Mouse (Mus musculus) ES-E14 (cell line): ENCODE measurements around the gene Coq8a. TPM values are rescaled to one million over a fixed set of nuclear protein-coding genes. Genes with fewer than 3 reads are reported as not detected.

Experiments used
- DNase-seq: peaks from one replicate; pipeline ENCODE4 v3.0.0-alpha.2; 2013; ENCODE audit warnings: low read depth, low spot score
- H3K27ac ChIP-seq: 2 replicates; pipeline ENCODE4 v1.5.1; 2012; ENCODE audit warnings: low read depth, mild to moderate bottlenecking, low read length, moderate library complexity, mixed read lengths; ENCODE audit not compliant: poor library complexity, insufficient read depth, severe bottlenecking
- H3K36me3 ChIP-seq: 2 replicates; pipeline ENCODE4 v1.6.1; 2012; ENCODE audit warnings: mild to moderate bottlenecking, low read length, moderate library complexity, mixed read lengths; ENCODE audit not compliant: control insufficient read depth, poor library complexity, insufficient read depth, severe bottlenecking
- H3K4me1 ChIP-seq, 2 experiments: fragments of 150-350 bp in 1 of 2; sonication (generic) in 1 of 2; 2 replicates each; pipeline ENCODE4 v1.6.1; 2012; ENCODE audit warnings: low read length in 2 of 2, mild to moderate bottlenecking in 1 of 2, mixed read lengths in 1 of 2; ENCODE audit not compliant: control insufficient read depth in 2 of 2, insufficient read depth in 2 of 2, poor library complexity in 1 of 2
- H3K4me3 ChIP-seq, 2 experiments: fragments of 150-350 bp in 1 of 2; sonication (generic) in 1 of 2; 2 replicates each; pipeline ENCODE4 v1.5.1; 2012; ENCODE audit warnings: low read length in 2 of 2, low read depth in 1 of 2, mild to moderate bottlenecking in 1 of 2, mixed read lengths in 1 of 2; ENCODE audit not compliant: insufficient read depth in 1 of 2, poor library complexity in 1 of 2, severe bottlenecking in 1 of 2
- H3K9ac ChIP-seq: 2 replicates; pipeline ENCODE4 v1.6.1; 2012; ENCODE audit warnings: low read depth, mild to moderate bottlenecking, low read length, mixed read lengths; ENCODE audit not compliant: poor library complexity, insufficient read depth, severe bottlenecking
- H3K9me3 ChIP-seq: fragments of 150-350 bp; sonication (generic); 2 replicates; pipeline ENCODE4 v1.6.1; 2012; ENCODE audit warnings: low read depth, mild to moderate bottlenecking, low read length; ENCODE audit not compliant: control insufficient read depth, insufficient read depth
- CHD2 ChIP-seq: IDR thresholded peaks from 2 replicates; pipeline ENCODE4 v1.6.1; 2014; ENCODE audit warnings: mild to moderate bottlenecking, low read depth, low read length, inconsistent platforms
- HCFC1 ChIP-seq: IDR thresholded peaks from 2 replicates; pipeline ENCODE4 v1.6.1; 2012; ENCODE audit warnings: low read length, inconsistent platforms, borderline replicate concordance; ENCODE audit not compliant: insufficient read depth
- MAFK ChIP-seq: IDR thresholded peaks from 2 replicates; pipeline ENCODE4 v1.6.1; 2014; ENCODE audit warnings: mild to moderate bottlenecking, low read depth, low read length, inconsistent platforms; ENCODE audit not compliant: insufficient read depth
- ZC3H11A ChIP-seq: IDR thresholded peaks from 2 replicates; pipeline ENCODE4 v1.6.1; 2012; ENCODE audit warnings: low read depth, mild to moderate bottlenecking, inconsistent platforms, low read length, borderline replicate concordance
- ZNF384 ChIP-seq: IDR thresholded peaks from 2 replicates; pipeline ENCODE4 v1.6.1; 2012; ENCODE audit warnings: low read depth, low read length, inconsistent platforms
- in situ Hi-C, 2 experiments: fragments of 600-800 bp; cut with MboI; formaldehyde crosslinking; loops; one replicate each; pipeline ENCODE4 v1.15.1; 2025; ENCODE audit warnings: low sequenced_read_pairs in 2 of 2, inconsistent platforms in 1 of 2; ENCODE audit not compliant: unreplicated experiment in 2 of 2
- total RNA-seq: library from RNA; depleted of rRNA; stranded (reverse); fragments of 300-350 nt; gene quantifications from 2 replicates; pipeline ENCODE4 v1.2.3, GENCODE M21; 2012

The Coq8a gene
- total RNA-seq, 1 experiment: 8.3 TPM

- Histone ChIP-seq H3K4me1 (peaks cover 0 to 5% of the 10 kb centered on the region in 2 experiments; a peak in 2 of 4 replicates), H3K4me3 (no peak overlapping the region), H3K9me3 (no peaks in the 10 kb centered on the region), H3K36me3 (no peaks in the 10 kb centered on the region), H3K27ac (no peak overlapping the region), H3K9ac (no peak overlapping the region)
- in situ Hi-C loops: no loop called here
- no peak for DNase-seq
- TF ChIP-seq CHD2: no peak
- peak; percentile 71; the same call in 1 of the 2 replicates for TF ChIP-seq ZC3H11A
- TF ChIP-seq ZNF384: no peak
- TF ChIP-seq MAFK: no peak
Measured at GRCm38 (mm10) chr1:180230580-180230979, 31.2 kb upstream of the Coq8a start.

GRCm38 (mm10) chr1:180229906-180230305 is 30.5 kb upstream of the Coq8a start:
- Histone ChIP-seq H3K9ac (no peak overlapping the region), H3K4me1 (peaks cover 0 to 10% of the 10 kb centered on the region in 2 experiments; a peak in 2 of 4 replicates), H3K36me3 (no peaks in the 10 kb centered on the region), H3K9me3 (no peaks in the 10 kb centered on the region), H3K27ac (no peak overlapping the region), H3K4me3 (no peak overlapping the region)
- in situ Hi-C loops: loop anchor here in 1 of 2 experiments (10.0 kb wide), 1 partner anchor 375 kb away; no protein-coding TSS in a partner anchor
- DNase-seq: no peak
- TF ChIP-seq MAFK: no peak
- TF ChIP-seq ZNF384: no peak
- no peak for TF ChIP-seq CHD2
- no peak for TF ChIP-seq HCFC1
- TF ChIP-seq ZC3H11A: no peak

- Histone ChIP-seq H3K27ac (no peak overlapping the region), H3K36me3 (no peaks in the 10 kb centered on the region), H3K4me3 (no peak overlapping the region), H3K9me3 (no peaks in the 10 kb centered on the region), H3K4me1 (peaks cover 0 to 10% of the 10 kb centered on the region in 2 experiments; a peak in 2 of 4 replicates), H3K9ac (no peak overlapping the region)
- in situ Hi-C loops: loop anchor here in 1 of 2 experiments (10.0 kb wide), 1 partner anchor 374 kb away; no protein-coding TSS in a partner anchor
- DNase-seq: no peak
- no peak for TF ChIP-seq MAFK
- TF ChIP-seq CHD2: no peak
- no peak for TF ChIP-seq HCFC1
- TF ChIP-seq ZNF384: no peak
- no peak for TF ChIP-seq ZC3H11A
Measured at GRCm38 (mm10) chr1:180228854-180229253, 29.5 kb upstream of the Coq8a start.

GRCm38 (mm10) chr1:180226766-180227165 is 27.4 kb upstream of the Coq8a start:
- TF ChIP-seq HCFC1 (no peak), ZC3H11A (no peak), MAFK (no peak), ZNF384 (no peak), CHD2 (no peak)
- in situ Hi-C loops: loop anchor here in 1 of 2 experiments (10.0 kb wide), 1 partner anchor 372 kb away; no protein-coding TSS in a partner anchor
- H3K4me3 ChIP-seq: peak overlapping the region in 1 of 2 experiments; percentile 65; a peak in 2 of 4 replicates

More at GRCm38 (mm10) chr1:180226766-180227165, 27.4 kb upstream of the Coq8a start:
- Histone ChIP-seq H3K36me3 (no peaks in the 10 kb centered on the region), H3K9ac (no peak overlapping the region), H3K27ac (no peak overlapping the region), H3K9me3 (no peaks in the 10 kb centered on the region), H3K4me1 (peaks cover 0 to 10% of the 10 kb centered on the region in 2 experiments; a peak in 2 of 4 replicates)
- no peak for DNase-seq
